In the genomic region with DNA sequence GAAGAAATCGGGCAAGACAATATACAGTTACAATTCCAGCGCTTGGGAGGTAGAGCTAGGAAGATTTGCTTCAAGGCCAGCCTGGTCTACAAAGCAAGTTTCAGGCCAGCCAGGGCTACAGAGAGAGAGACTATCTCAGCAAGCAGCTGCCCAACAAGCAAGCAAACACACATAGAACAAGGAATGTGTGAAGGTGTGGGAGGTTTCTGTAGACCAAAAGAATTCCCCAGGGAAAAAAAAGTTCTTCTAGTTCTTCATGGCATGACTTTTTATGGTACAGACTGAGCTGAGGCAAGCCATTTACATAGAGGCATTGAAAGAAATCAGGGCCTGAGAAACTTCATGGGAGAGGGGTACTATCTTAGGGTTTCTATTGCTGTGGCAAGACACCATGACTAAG, we compare ENCODE assay signal across 29 mouse cellular contexts.
"Had no signal": no experiment of that assay in that cellular context is flagged by ENCODE, and none has a peak within 500 bp of the region (broad histone marks: within the 10 kb centered on the region; RNA-seq: fewer than 3 reads in every experiment).

No protein-coding gene starts in this region.

- DNase-seq: cerebellum, adult 2 months; cerebellum, adult 8-10 months; cerebellum, adult 9-10 months; cerebellum, adult 9-11 months; cerebellum, postnatal 10 days; cerebellum, postnatal 14 days; cerebellum, postnatal 25 days; cerebellum, postnatal 36 days; embryo, embryonic 11 days; forebrain, postnatal 0 days; gastrocnemius, adult 2 months; gastrocnemius, postnatal 10 days; gastrocnemius, postnatal 14 days; gastrocnemius, postnatal 25 days; gastrocnemius, postnatal 36 days; heart, adult 11 months; heart, adult 18-20 months; heart, adult 2 months had no signal

- H3K4me3 ChIP-seq: embryonic facial prominence, embryonic 10.5 days; embryonic facial prominence, embryonic 12.5 days; embryonic facial prominence, embryonic 13.5 days; embryonic facial prominence, embryonic 15.5 days; erythroblast, embryonic 14.5 days; forebrain, embryonic 10.5 days; forebrain, embryonic 12.5 days; forebrain, embryonic 13.5 days; forebrain, embryonic 15.5 days; gastrocnemius, adult 2 months; heart, adult 2 months had no signal

- H3K27ac ChIP-seq: embryonic facial prominence, embryonic 10.5 days; embryonic facial prominence, embryonic 12.5 days; embryonic facial prominence, embryonic 13.5 days; embryonic facial prominence, embryonic 15.5 days; forebrain, embryonic 10.5 days; forebrain, embryonic 12.5 days; forebrain, embryonic 13.5 days; gastrocnemius, adult 2 months; heart, adult 2 months had no signal

- ATAC-seq: forebrain, embryonic 13.5 days; forebrain, embryonic 14.5 days; forebrain, embryonic 15.5 days; forebrain, embryonic 16.5 days; forebrain, postnatal 0 days had no signal
